Mouse (Mus musculus) embryonic facial prominence, embryonic 11.5 days (tissue): Measurements from ENCODE around the gene Aff3. TPM values are rescaled to one million over a fixed set of nuclear protein-coding genes. Genes with fewer than 3 reads are reported as not detected.

Source experiments
- ATAC-seq: fragments of 200-750 bp; cut with Nextera tagmentation; replicated peaks from 2 replicates; pipeline ENCODE4 v1.8.0; 2017; ENCODE audit warnings: low read depth; ENCODE audit not compliant: insufficient number of reproducible peaks, low FRiP score, low TSS enrichment
- DNase-seq: peaks from one replicate; pipeline ENCODE4 v3.0.0-alpha.2; 2015; ENCODE audit warnings: low spot score
- H3K27ac ChIP-seq: fragments of 300-500 bp; sonication (generic); replicated peaks from 2 replicates; pipeline ENCODE4 v1.5.1; 2014; ENCODE audit warnings: mild to moderate bottlenecking, low read depth, low read length, control low read depth
- H3K27me3 ChIP-seq: fragments of 300-500 bp; sonication (generic); 2 replicates; pipeline ENCODE4 v1.6.1; 2014; ENCODE audit warnings: mild to moderate bottlenecking, low read length, moderate library complexity, mixed read lengths; ENCODE audit not compliant: control insufficient read depth, insufficient read depth
- H3K36me3 ChIP-seq: fragments of 300-500 bp; sonication (generic); replicated peaks from 2 replicates; pipeline ENCODE4 v1.6.1; 2014; ENCODE audit warnings: low read depth, mild to moderate bottlenecking, low read length, moderate library complexity, mixed read lengths; ENCODE audit not compliant: control insufficient read depth, insufficient read depth
- H3K4me1 ChIP-seq: fragments of 300-500 bp; sonication (generic); 2 replicates; pipeline ENCODE4 v1.6.1; 2014; ENCODE audit warnings: low read length, mixed read lengths; ENCODE audit not compliant: control insufficient read depth, insufficient read depth
- H3K4me2 ChIP-seq: fragments of 300-500 bp; sonication (generic); 2 replicates; pipeline ENCODE4 v1.6.1; 2014; ENCODE audit warnings: low read depth, mild to moderate bottlenecking, control low read depth, low read length, moderate library complexity
- H3K4me3 ChIP-seq: fragments of 300-500 bp; sonication (generic); 2 replicates; pipeline ENCODE4 v1.5.1; 2014; ENCODE audit warnings: low read depth, low read length, control low read depth
- H3K9ac ChIP-seq: fragments of 300-500 bp; sonication (generic); replicated peaks from 2 replicates; pipeline ENCODE4 v1.6.1; 2014; ENCODE audit warnings: mild to moderate bottlenecking, control low read depth, low read length
- H3K9me3 ChIP-seq: fragments of 300-500 bp; sonication (generic); replicated peaks from 2 replicates; pipeline ENCODE4 v1.6.1; 2016; ENCODE audit warnings: mild to moderate bottlenecking, low read length, inconsistent platforms, mixed read lengths; ENCODE audit not compliant: control insufficient read depth
- WGBS: fragments of 180-500 bp; shearing (Covaris S2); extraction: QIAGEN DNeasy Blood & Tissue Kit; methylation state at CpG from one replicate; pipeline ENCODE4 v1.1.7; 2014; 5-methylcytosine and 5-hydroxymethylcytosine counted together
- polyA plus RNA-seq: library from polyadenylated mRNA; unstranded; fragments of >200 nt; fragmentation: Nextera tagmentation; extraction: Ambion mirVana; gene quantifications from 2 replicates; pipeline ENCODE4 v1.2.1, GENCODE M21; 2014

Gene Aff3
- polyA plus RNA-seq, 1 experiment from 2014 or later: 17.5 TPM

- ATAC-seq (no peak), DNase-seq (no peak)
- H3K4me3 ChIP-seq: no peak overlapping the region
- no peaks in the 10 kb centered on the region for H3K36me3 ChIP-seq
- H3K4me1 ChIP-seq: no peaks in the 10 kb centered on the region
- H3K9ac ChIP-seq: no peak overlapping the region
- WGBS: 77% methylated on average over 7 of the region's 7 CpGs
- no peak overlapping the region for H3K27ac ChIP-seq
- no peaks in the 10 kb centered on the region for H3K9me3 ChIP-seq
- H3K4me2 ChIP-seq: no peak overlapping the region
- no peaks in the 10 kb centered on the region for H3K27me3 ChIP-seq
Observed at GRCm38 (mm10) chr1:38307821-38308704, 356.7 kb downstream of the Aff3 start.

DNA sequence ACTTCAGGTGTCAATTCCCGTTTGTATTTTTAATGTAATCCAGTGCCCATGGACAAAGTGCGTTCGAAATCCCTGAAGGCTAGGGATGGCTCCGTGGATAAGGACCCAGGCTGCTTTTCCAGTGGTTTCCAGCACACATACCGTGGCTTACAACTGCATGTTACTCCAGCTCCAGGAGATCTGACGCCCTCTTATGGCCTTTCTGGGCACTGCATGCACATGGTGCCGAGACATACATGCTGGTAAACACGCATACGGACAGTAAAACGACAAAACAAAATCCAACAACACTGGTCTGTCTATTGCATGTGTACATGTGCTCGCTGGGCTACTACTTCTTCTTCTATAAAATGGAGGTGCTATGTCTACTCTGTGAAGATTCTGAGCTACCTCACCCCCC lies 357.5 kb downstream of the Aff3 start:
- Histone ChIP-seq H3K27me3 (no peaks in the 10 kb centered on the region), H3K27ac (no peak overlapping the region), H3K36me3 (no peaks in the 10 kb centered on the region), H3K9ac (no peak overlapping the region), H3K4me1 (no peaks in the 10 kb centered on the region), H3K4me3 (no peak overlapping the region), H3K9me3 (no peaks in the 10 kb centered on the region), H3K4me2 (no peak overlapping the region)
- 90% methylated on average over 11 of the region's 11 CpGs for WGBS
- ATAC-seq: no peak
- DNase-seq: no peak

GRCm38 (mm10) chr1:38306146-38306545 lies 358.6 kb downstream of the Aff3 start:
- 90% methylated on average over 7 of the region's 7 CpGs for WGBS
- DNase-seq (no peak), ATAC-seq (no peak)
- Histone ChIP-seq H3K9me3 (no peaks in the 10 kb centered on the region), H3K27ac (no peak overlapping the region), H3K4me1 (no peaks in the 10 kb centered on the region), H3K4me3 (no peak overlapping the region), H3K4me2 (no peak overlapping the region), H3K9ac (no peak overlapping the region), H3K36me3 (no peaks in the 10 kb centered on the region), H3K27me3 (no peaks in the 10 kb centered on the region)

- H3K4me2 ChIP-seq: no peak overlapping the region
- no peak overlapping the region for H3K27ac ChIP-seq
- H3K4me3 ChIP-seq: no peak overlapping the region
- H3K9ac ChIP-seq: no peak overlapping the region
- no peak for ATAC-seq
- no peaks in the 10 kb centered on the region for H3K4me1 ChIP-seq
- 84% methylated on average over 11 of the region's 11 CpGs for WGBS
- no peaks in the 10 kb centered on the region for H3K27me3 ChIP-seq
- no peaks in the 10 kb centered on the region for H3K36me3 ChIP-seq
- DNase-seq: no peak
- no peaks in the 10 kb centered on the region for H3K9me3 ChIP-seq
Observed at GRCm38 (mm10) chr1:38304376-38304775, 360.4 kb downstream of the Aff3 start.

DNA sequence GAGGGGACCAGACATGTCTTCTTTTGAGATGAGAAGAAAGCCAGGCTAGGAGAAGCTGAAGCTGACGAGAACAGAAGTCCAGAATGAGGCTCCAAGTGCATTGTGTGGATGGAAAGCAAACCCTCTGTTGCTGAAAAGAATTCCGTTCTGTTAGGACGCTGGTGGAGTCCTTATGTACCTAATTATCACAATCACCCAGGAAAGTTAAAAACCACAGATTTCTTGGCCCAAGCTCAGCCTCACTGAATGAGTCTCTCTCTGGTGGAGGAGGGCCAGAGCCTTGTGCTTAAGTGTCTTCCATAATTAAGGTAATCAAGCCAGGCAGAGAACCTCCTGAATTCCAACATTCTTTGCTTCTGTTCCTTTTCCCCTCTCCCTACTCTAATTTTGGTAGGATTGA lies 366.5 kb downstream of the Aff3 start:
- no peak overlapping the region for H3K9ac ChIP-seq
- H3K4me1 ChIP-seq: no peaks in the 10 kb centered on the region
- H3K4me3 ChIP-seq: no peak overlapping the region
- ATAC-seq (no peak), DNase-seq (no peak)
- no peaks in the 10 kb centered on the region for H3K27me3 ChIP-seq
- no peaks in the 10 kb centered on the region for H3K9me3 ChIP-seq
- H3K36me3 ChIP-seq: no peaks in the 10 kb centered on the region
- WGBS: 62% methylated on average over 3 of the region's 3 CpGs
- H3K4me2 ChIP-seq: no peak overlapping the region
- H3K27ac ChIP-seq: no peak overlapping the region

- 93% methylated on average over 6 of the region's 6 CpGs for WGBS
- DNase-seq (no peak), ATAC-seq (no peak)
- no peak overlapping the region for H3K4me2 ChIP-seq
- H3K9ac ChIP-seq: no peak overlapping the region
- H3K36me3 ChIP-seq: no peaks in the 10 kb centered on the region
- no peaks in the 10 kb centered on the region for H3K27me3 ChIP-seq
- H3K4me1 ChIP-seq: no peaks in the 10 kb centered on the region
- no peak overlapping the region for H3K4me3 ChIP-seq
- no peaks in the 10 kb centered on the region for H3K9me3 ChIP-seq
- no peak overlapping the region for H3K27ac ChIP-seq
Observed at GRCm38 (mm10) chr1:38294906-38295305, 369.8 kb downstream of the Aff3 start.

- DNase-seq (no peak), ATAC-seq (no peak)
- no peak overlapping the region for H3K4me2 ChIP-seq
- H3K9ac ChIP-seq: no peak overlapping the region
- H3K27me3 ChIP-seq: no peaks in the 10 kb centered on the region
- H3K36me3 ChIP-seq: no peaks in the 10 kb centered on the region
- no peaks in the 10 kb centered on the region for H3K9me3 ChIP-seq
- no peak overlapping the region for H3K4me3 ChIP-seq
- no peaks in the 10 kb centered on the region for H3K4me1 ChIP-seq
- WGBS: 92% methylated on average over 9 of the region's 9 CpGs
- H3K27ac ChIP-seq: no peak overlapping the region
Observed at GRCm38 (mm10) chr1:38294336-38294695, 370.4 kb downstream of the Aff3 start.

DNA sequence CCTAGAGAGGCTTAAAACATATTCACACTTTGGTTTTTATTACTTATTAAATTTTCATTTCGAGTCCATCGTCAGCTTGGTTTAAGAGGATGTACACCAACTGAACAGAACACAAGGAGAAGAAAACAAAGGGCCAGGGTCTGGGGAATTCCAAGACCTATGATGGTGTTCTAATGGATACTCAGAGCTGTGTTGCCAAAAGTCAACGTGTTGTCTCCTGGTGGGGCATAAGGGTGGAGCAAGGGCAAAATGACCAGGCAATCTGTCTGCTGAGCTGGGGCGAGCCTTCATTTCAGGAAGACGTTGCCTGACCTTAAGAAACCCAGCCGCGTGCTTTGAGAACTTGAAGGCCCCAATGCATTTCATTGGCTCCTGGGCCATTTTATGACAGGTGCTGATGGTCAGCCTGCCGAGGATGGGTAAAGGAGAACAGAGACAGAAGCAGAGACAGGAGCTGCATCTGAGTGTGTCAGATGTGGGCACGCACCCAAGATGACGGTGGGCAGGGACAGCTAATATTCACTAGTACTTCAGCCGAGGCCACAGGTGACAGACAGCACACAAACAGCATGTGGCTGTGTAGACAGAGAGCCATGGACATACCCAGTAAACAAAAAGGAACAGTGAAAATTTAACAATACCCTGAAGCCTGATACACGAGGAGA lies 371.0 kb downstream of the Aff3 start:
- no peak for ATAC-seq
- no peaks in the 10 kb centered on the region for H3K27me3 ChIP-seq
- no peaks in the 10 kb centered on the region for H3K9me3 ChIP-seq
- 89% methylated on average over 12 of the region's 12 CpGs for WGBS
- no peak overlapping the region for H3K27ac ChIP-seq
- H3K4me1 ChIP-seq: no peaks in the 10 kb centered on the region
- no peak overlapping the region for H3K4me3 ChIP-seq
- DNase-seq: no peak
- H3K9ac ChIP-seq: no peak overlapping the region
- H3K4me2 ChIP-seq: no peak overlapping the region
- H3K36me3 ChIP-seq: no peaks in the 10 kb centered on the region
